Mouse (Mus musculus) kidney, adult 2 months (tissue): ENCODE measurements around the gene Aldh1a7. TPM values are rescaled to one million over a fixed set of nuclear protein-coding genes. Genes with fewer than 3 reads are reported as not detected.
"Not testable (repeated sequence)": the region's sequence is repeated elsewhere in the genome, so short reads cannot be mapped to it uniquely, and the experiment has no call there.

ENCODE experiments used
- DNase-seq: peaks from one replicate; pipeline ENCODE4 v3.0.0; 2021
- H3K27ac ChIP-seq: fragments of 200-500 bp; 2 replicates; pipeline ENCODE4 v1.5.1; 2012; ENCODE audit warnings: low read depth, low read length, control low read depth, inconsistent platforms; ENCODE audit not compliant: insufficient read depth
- H3K27me3 ChIP-seq: fragments of 200-500 bp; replicated peaks from 2 replicates; pipeline ENCODE4 v1.6.1; 2012; ENCODE audit warnings: mild to moderate bottlenecking, moderate library complexity, low read length, inconsistent platforms; ENCODE audit not compliant: control insufficient read depth, insufficient read depth
- H3K36me3 ChIP-seq: fragments of 200-500 bp; 2 replicates; pipeline ENCODE4 v1.6.1; 2012; ENCODE audit warnings: mild to moderate bottlenecking, moderate library complexity, low read length, inconsistent platforms; ENCODE audit not compliant: control insufficient read depth, insufficient read depth
- H3K4me1 ChIP-seq: fragments of 200-500 bp; 2 replicates; pipeline ENCODE4 v1.6.1; 2011; ENCODE audit warnings: low read length; ENCODE audit not compliant: control insufficient read depth, insufficient read depth
- H3K4me3 ChIP-seq: fragments of 200-500 bp; 2 replicates; pipeline ENCODE4 v1.5.1; 2011; ENCODE audit warnings: mild to moderate bottlenecking, low read depth, low read length, control low read depth; ENCODE audit not compliant: insufficient read depth
- CTCF ChIP-seq: fragments of 200-500 bp; conservative IDR thresholded peaks from 2 replicates; pipeline ENCODE4 v1.5.1; 2011; ENCODE audit warnings: low read depth, mild to moderate bottlenecking, control low read depth, low read length, moderate library complexity, mixed read lengths; ENCODE audit not compliant: insufficient read depth, insufficient read length
- POLR2A ChIP-seq: fragments of 200-500 bp; IDR thresholded peaks from one replicate; pipeline ENCODE4 v1.6.1; 2011; ENCODE audit warnings: low read depth, low read length, control low read depth
- WGBS: fragments of 180-500 bp; shearing (Covaris S2); methylation state at CpG from one replicate; pipeline ENCODE4 v1.1.7; 2018; 5-methylcytosine and 5-hydroxymethylcytosine counted together
- polyA plus RNA-seq: library from polyadenylated mRNA; depleted of rRNA; stranded (reverse); fragments of >200 nt; gene quantifications from 2 replicates; pipeline ENCODE4 v1.2.3, GENCODE M21; 2012; rRNA removed

Gene Aldh1a7
- polyA plus RNA-seq, 1 experiment, result 5.1 TPM

DNA sequence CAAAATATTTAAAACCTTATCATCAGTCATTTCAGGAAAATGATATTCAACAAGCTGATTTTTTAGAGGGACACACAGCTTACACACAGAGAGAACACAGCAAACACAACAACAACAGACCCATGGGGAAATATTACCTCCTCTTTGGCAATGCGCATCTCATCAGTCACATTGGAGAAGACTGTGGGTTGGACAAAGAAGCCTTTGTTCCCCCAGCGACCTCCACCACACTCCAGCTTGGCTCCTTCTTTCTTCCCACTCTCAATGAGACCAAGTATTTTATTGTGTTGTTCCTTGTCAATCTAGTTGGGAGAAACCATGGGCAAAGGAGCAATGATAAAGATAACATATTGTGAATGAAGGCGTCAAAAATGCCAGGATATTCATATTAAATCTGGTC lies 25.3 kb downstream of the Aldh1a7 start:
- WGBS, result 74% methylated on average over 3 of the region's 3 CpGs

DNA sequence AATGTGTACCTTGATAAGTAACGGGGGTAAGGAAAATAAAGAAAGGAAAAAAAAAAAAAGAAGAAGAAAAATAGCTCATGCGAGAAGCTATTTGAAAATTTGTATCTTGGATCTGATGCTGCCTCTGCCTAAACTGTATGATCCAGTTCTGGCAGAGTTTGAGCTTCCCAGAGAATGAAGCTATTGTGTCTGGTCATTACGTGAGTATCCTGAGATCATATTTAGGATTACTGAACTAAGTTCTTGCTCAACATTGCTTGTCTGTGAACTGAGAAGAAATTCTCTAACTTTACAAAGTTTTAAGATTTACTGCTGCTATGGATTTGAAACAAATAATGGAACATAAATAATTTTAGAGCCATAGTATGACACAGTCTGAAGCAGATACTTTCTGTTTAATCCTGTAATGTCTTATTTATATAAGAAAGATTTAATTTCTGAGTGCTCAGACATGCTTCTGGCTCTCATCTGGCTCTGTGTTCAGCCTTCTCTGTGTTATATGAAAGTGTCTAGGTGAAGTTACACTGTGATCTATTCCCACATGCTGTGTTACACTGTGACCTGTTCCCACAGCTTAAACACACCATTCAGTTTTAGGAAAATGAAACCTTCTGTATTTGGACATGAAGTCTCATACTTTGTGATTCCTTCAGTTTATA lies 49.5 kb downstream of the Aldh1a7 start:
- H3K4me1 ChIP-seq, result no peaks in the 10 kb centered on the region
- no peaks in the 10 kb centered on the region for H3K27me3 ChIP-seq
- TF ChIP-seq CTCF (no peak), POLR2A (no peak)
- no peak for DNase-seq
- WGBS, result 82% methylated on average over 3 of the region's 3 CpGs
- H3K27ac ChIP-seq, result no peak overlapping the region
- H3K4me3 ChIP-seq, result no peak overlapping the region
- no peaks in the 10 kb centered on the region for H3K36me3 ChIP-seq

More for the DNA sequence above, 25.3 kb downstream of the Aldh1a7 start:
- no peaks in the 10 kb centered on the region for H3K4me1 ChIP-seq
- DNase-seq, result no peak
- H3K27me3 ChIP-seq, result no peaks in the 10 kb centered on the region
- no peak overlapping the region for H3K4me3 ChIP-seq
- no peak for TF ChIP-seq POLR2A
- no peak for TF ChIP-seq CTCF
- H3K27ac ChIP-seq, result no peak overlapping the region
- H3K36me3 ChIP-seq, result no peaks in the 10 kb centered on the region

DNA sequence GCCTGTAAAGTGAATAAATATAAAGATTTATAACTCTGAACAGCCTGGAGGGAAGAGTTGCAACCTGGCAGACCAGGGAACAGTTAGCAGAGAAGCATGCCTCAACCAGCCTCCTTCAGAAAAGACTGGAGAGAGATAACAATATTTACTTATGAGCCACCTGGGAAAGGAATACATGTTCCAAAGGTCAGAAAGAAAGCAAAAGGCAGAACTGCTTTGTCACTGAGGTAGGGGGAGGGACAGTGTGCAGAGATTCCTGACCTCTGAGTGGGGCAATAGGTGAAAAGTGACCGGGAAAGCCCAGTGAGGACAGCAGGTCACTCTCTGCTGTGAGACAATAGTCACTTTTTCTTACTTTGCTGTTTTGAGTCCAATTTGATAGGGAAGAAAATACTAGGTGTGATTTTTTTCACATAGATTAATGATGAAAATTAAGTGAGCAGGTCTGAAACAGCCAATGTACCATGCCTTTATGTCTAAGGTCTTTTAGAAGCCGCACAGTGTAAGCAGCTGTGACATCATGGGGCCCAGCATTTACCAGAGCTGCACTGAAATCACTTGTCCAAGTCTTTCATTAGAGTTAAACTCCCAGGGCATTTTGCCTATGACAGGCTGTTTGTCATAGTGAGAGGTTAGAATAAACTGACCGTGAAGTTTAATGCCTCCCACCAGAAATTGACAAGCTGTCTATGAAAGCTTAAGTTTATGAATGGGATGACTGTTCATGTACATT lies 73.1 kb downstream of the Aldh1a7 start:
- H3K27me3 ChIP-seq, result no peaks in the 10 kb centered on the region
- WGBS, result 41% methylated on average over 3 of the region's 3 CpGs
- H3K4me3 ChIP-seq, result no peak overlapping the region
- H3K4me1 ChIP-seq, result peaks cover 9% of the 10 kb centered on the region; the same call in 1 of the 2 replicates
- TF ChIP-seq CTCF (no peak), POLR2A (no peak)
- H3K36me3 ChIP-seq, result no peaks in the 10 kb centered on the region
- peak; percentile 75 for DNase-seq
- H3K27ac ChIP-seq, result no peak overlapping the region

DNA sequence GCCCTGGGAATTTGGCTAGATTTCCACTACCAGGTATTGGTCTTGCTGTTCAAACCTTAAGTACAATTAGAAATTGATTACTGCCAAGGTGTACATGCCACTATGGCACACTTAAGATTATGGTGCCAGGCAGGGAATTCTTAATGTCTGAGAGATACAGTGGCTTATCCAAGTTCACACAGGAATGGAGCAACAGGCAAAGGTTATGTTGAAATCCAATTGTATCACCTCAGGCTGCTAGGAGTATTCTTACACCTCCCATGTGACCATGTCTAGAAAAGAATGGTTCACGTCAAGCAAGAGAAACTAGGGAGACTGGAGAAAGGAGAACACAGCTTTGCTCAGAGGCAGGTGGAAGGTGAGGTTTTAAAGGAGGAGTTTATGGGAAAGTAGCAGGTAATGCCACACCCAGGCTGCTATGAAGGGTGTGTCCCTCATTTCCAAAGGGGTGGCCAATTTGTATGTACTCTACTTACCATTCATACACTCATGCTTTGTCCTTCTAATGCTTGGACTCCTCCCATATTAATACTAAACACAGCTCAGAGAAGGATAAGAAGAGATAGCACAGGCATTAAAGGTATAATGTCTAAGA lies 74.2 kb downstream of the Aldh1a7 start:
- no peak for TF ChIP-seq CTCF
- TF ChIP-seq POLR2A, result no peak
- H3K27ac ChIP-seq, result no peak overlapping the region
- H3K27me3 ChIP-seq, result no peaks in the 10 kb centered on the region
- no peak for DNase-seq
- no peak overlapping the region for H3K4me3 ChIP-seq
- H3K36me3 ChIP-seq, result no peaks in the 10 kb centered on the region
- 84% methylated on average over 1 of the region's 1 CpGs for WGBS
- peaks cover 8% of the 10 kb centered on the region; the same call in 1 of the 2 replicates for H3K4me1 ChIP-seq

DNA sequence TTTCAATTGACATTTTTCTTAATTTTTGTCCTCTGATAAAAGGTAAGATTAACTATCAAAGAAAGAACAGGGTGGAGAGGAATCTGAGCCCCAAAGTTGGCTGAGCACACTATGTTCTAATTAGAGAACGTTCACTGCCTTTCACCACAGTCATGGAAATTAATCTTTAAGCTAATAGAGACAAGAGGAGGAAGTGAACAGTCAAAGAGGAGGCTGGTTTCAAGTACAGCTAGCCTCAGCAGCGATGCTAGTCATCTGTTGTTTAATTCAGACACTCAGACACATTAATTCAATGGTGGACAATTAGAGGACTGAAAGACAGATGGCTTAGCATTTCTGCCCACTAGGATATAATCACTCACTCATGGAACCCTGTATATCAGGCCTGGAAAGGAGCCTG lies 77.4 kb downstream of the Aldh1a7 start:
- H3K27me3 ChIP-seq, result no peaks in the 10 kb centered on the region
- peak; percentile 71 for DNase-seq
- peaks cover 7% of the 10 kb centered on the region; the same call in 1 of the 2 replicates for H3K4me1 ChIP-seq
- H3K4me3 ChIP-seq, result no peak overlapping the region
- 19% methylated on average over 2 of the region's 2 CpGs for WGBS
- TF ChIP-seq POLR2A (no peak), CTCF (no peak)
- no peaks in the 10 kb centered on the region for H3K36me3 ChIP-seq
- H3K27ac ChIP-seq, result no peak overlapping the region

DNA sequence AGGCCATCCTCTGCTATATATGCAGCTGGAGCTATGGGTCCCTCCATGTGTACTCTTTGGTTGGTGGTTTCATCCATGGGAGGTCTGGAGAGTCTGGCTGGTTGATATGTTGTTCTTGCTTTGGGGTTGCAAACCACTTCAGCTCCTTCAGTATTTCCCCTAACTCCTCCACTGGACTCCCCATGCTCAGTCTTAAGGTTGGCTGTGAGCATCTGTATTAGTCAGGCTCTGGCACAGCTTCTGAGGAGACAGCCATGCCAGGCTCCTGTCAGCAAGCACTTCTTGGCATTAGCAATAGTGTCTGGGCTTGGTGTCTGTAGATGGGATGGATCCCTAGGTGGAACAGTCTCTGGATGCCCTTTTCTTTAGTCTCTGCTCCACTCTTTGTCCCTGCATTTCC lies 79.9 kb downstream of the Aldh1a7 start:
- not testable (repeated sequence) for H3K27ac ChIP-seq, H3K36me3 ChIP-seq, DNase-seq, H3K4me1 ChIP-seq, H3K27me3 ChIP-seq, H3K4me3 ChIP-seq

DNA sequence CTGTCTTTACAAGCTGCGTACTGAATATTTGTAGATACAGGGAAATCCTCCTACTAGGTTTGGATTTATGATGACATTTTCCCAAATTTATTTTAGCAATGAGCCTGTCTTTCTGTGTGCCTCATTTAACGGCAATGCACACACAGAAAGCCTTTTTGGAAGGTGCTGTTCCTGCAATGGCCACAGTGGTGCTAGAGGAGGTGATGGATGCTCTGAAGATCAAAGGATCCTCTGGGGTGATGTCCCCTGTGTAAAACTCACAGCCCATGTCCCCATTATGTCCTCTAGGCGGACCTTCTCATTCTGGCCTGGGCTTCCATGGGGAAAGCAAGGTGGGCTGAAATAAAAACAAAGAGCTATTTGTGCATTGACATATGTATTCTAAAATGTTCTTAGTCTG lies 83.0 kb downstream of the Aldh1a7 start:
- no peak for TF ChIP-seq POLR2A
- 0 out of 2 replicates have a peak, but pooled peaks have one; percentile 26 for TF ChIP-seq CTCF
- 49% methylated on average over 3 of the region's 3 CpGs for WGBS
- no peak overlapping the region for H3K27ac ChIP-seq
- no peaks in the 10 kb centered on the region for H3K4me1 ChIP-seq
- H3K4me3 ChIP-seq, result no peak overlapping the region
- H3K36me3 ChIP-seq, result no peaks in the 10 kb centered on the region
- no peak for DNase-seq
- H3K27me3 ChIP-seq, result no peaks in the 10 kb centered on the region

Other genes with a start within 250 kb of the Aldh1a7 start
- gene Aldh1a1, start 234.8 kb downstream of the Aldh1a7 start, polyA plus RNA-seq, result 3.8 and 4.7 TPM in 2 replicates
- 0.04 and 0.08 TPM in 2 replicates for gene Tmc1, start 226.6 kb upstream of the Aldh1a7 start, polyA plus RNA-seq